Comparison of ENCODE assay signal across 13 mouse cellular contexts in the genomic region with DNA sequence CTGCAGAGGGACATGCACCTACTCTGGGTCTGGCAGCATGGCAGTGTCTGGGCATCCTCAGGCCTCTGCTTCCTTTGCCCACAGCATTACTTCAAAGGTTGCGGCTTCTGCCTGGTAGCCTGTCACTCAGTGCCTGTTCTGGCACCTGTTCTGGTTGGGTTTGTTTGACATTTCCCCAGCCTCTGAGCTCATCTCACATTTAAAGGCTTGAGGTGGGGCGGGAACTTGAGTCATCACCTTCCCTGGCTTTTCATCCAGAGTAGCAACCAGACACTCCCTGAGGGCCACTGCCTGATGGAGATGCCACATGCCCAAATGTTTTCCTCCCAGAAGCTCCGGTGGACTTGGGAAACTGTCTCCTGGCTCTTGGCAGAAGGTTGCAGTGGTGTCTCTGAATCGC. TPM values are rescaled to one million over a fixed set of nuclear protein-coding genes. Genes with fewer than 3 reads are reported as not detected.
DNase-seq lines count a peak whose midpoint lies in the region; ATAC-seq and TF ChIP-seq lines count a peak whose summit lies in the region.
"Had no signal": no experiment of that assay in that cellular context is flagged by ENCODE, and none has a peak within 500 bp of the region (broad histone marks: within the 10 kb centered on the region; RNA-seq: fewer than 3 reads in every experiment).

No protein-coding gene starts in this region.

- peak overlapping the region; percentile 52; the same call in 1 of the 2 replicates for H3K9ac ChIP-seq in midbrain, embryonic 13.5 days (replicated peaks)
- H3K9ac ChIP-seq in liver, postnatal 0 days (replicated peaks), result no peak overlapping the region
- H3K9ac ChIP-seq: kidney, embryonic 15.5 days; liver, embryonic 12.5 days had no signal

- no peak for TF ChIP-seq CTCF in olfactory bulb, adult 2 months (IDR thresholded peaks at IDR 0.05; ENCODE audit: insufficient read depth, low read depth, low read length)
- TF ChIP-seq CTCF in liver, postnatal 0 days (IDR thresholded peaks at IDR 0.05; ENCODE audit: low read depth), result no peak

- TF ChIP-seq EP300 in liver, postnatal 0 days (IDR thresholded peaks at IDR 0.05; ENCODE audit: low read depth), result no peak

- peak overlapping the region; percentile 81 for H3K4me2 ChIP-seq in midbrain, embryonic 13.5 days (replicated peaks)
- H3K4me2 ChIP-seq in liver, postnatal 0 days (ENCODE audit: low read depth, low read length), result no peak overlapping the region
- H3K4me2 ChIP-seq: kidney, embryonic 15.5 days; liver, embryonic 12.5 days had no signal

- H3K9me3 ChIP-seq in midbrain, embryonic 13.5 days, result no peaks in the 10 kb centered on the region
- H3K9me3 ChIP-seq in midbrain, embryonic 10.5 days (replicated peaks), result no peaks in the 10 kb centered on the region
- H3K9me3 ChIP-seq in liver, postnatal 0 days (ENCODE audit: low read length), result no peaks in the 10 kb centered on the region
- H3K9me3 ChIP-seq: kidney, embryonic 15.5 days; liver, embryonic 12.5 days had no signal

- ATAC-seq in midbrain, embryonic 13.5 days, result no peak
- no peak for ATAC-seq in liver, postnatal 0 days
- ATAC-seq: liver, embryonic 12.5 days had no signal

- H3K36me3 ChIP-seq in midbrain, embryonic 13.5 days, result no peaks in the 10 kb centered on the region
- peaks cover 9% of the 10 kb centered on the region for H3K36me3 ChIP-seq in midbrain, embryonic 10.5 days
- H3K36me3 ChIP-seq in liver, postnatal 0 days (replicated peaks; ENCODE audit: insufficient read depth, low read length), result no peaks in the 10 kb centered on the region
- H3K36me3 ChIP-seq: kidney, embryonic 15.5 days; liver, embryonic 12.5 days had no signal

- WGBS in midbrain, embryonic 13.5 days, result 87% methylated on average over 4 of the region's 4 CpGs
- WGBS in midbrain, embryonic 10.5 days, result 88% methylated on average over 4 of the region's 4 CpGs
- WGBS in olfactory bulb, adult 2 months, result 26% methylated on average over 4 of the region's 4 CpGs
- 82% methylated on average over 4 of the region's 4 CpGs for WGBS in liver, postnatal 0 days (ENCODE audit: insufficient replicate concordance)

- TF ChIP-seq POLR2A in olfactory bulb, adult 2 months (IDR thresholded peaks at IDR 0.05; ENCODE audit: insufficient read depth, low read depth, low read length), result no peak

- H3K27ac ChIP-seq in midbrain, embryonic 13.5 days, result no peak overlapping the region
- no peak overlapping the region for H3K27ac ChIP-seq in midbrain, embryonic 10.5 days (replicated peaks)
- peak overlapping the region; percentile 83 for H3K27ac ChIP-seq in olfactory bulb, adult 2 months (ENCODE audit: insufficient read depth, low read depth, low read length)
- H3K27ac ChIP-seq in liver, postnatal 0 days (ENCODE audit: low read depth), result no peak overlapping the region
- H3K27ac ChIP-seq: liver, embryonic 12.5 days had no signal

- peak; percentile 90 for DNase-seq in heart, adult 11 months
- no peak for DNase-seq in heart, adult 8-10 months (ENCODE audit: low spot score)
- no peak for DNase-seq in midbrain, embryonic 10.5 days (ENCODE audit: low spot score)
- DNase-seq in gastrocnemius, postnatal 25 days, result peak; percentile 81
- no peak for DNase-seq in liver, postnatal 0 days
- DNase-seq in layer of hippocampus, postnatal 14 days (ENCODE audit: low spot score in 2 of 2), result no peak
- DNase-seq: heart, postnatal 10 days; layer of hippocampus, postnatal 36 days; thymus, postnatal 14 days had no signal

- H3K4me1 ChIP-seq in midbrain, embryonic 13.5 days (replicated peaks), result peaks cover 73% of the 10 kb centered on the region
- peaks cover 66% of the 10 kb centered on the region for H3K4me1 ChIP-seq in midbrain, embryonic 10.5 days
- peaks cover 40% of the 10 kb centered on the region for H3K4me1 ChIP-seq in olfactory bulb, adult 2 months (ENCODE audit: control insufficient read depth, insufficient read depth, low read length)
- H3K4me1 ChIP-seq in liver, postnatal 0 days (ENCODE audit: insufficient read depth), result peaks cover 29% of the 10 kb centered on the region

- no peaks in the 10 kb centered on the region for H3K27me3 ChIP-seq in midbrain, embryonic 13.5 days
- no peaks in the 10 kb centered on the region for H3K27me3 ChIP-seq in midbrain, embryonic 10.5 days (ENCODE audit: low read depth, poor library complexity, severe bottlenecking)
- H3K27me3 ChIP-seq in liver, postnatal 0 days (ENCODE audit: insufficient read depth, low read length), result no peaks in the 10 kb centered on the region
- H3K27me3 ChIP-seq: kidney, embryonic 15.5 days had no signal

- H3K4me3 ChIP-seq in midbrain, embryonic 13.5 days (replicated peaks), result 0 out of 2 replicates have a peak overlapping the region, but pooled peaks have one; percentile 93
- no peak overlapping the region for H3K4me3 ChIP-seq in midbrain, embryonic 10.5 days
- peak overlapping the region; percentile 6; the same call in 1 of the 2 replicates for H3K4me3 ChIP-seq in olfactory bulb, adult 2 months (ENCODE audit: insufficient read depth, low read depth, low read length)
- H3K4me3 ChIP-seq in liver, postnatal 0 days (ENCODE audit: low read depth, low read length), result no peak overlapping the region
- H3K4me3 ChIP-seq: kidney, embryonic 15.5 days; liver, embryonic 12.5 days had no signal

RNA-seq across cellular contexts. Expression of gene Myl9, which starts 50.3 kb away (rescaled TPM):
- 10 to 100 TPM; 40.0 to 70.3 (median 65.6) TPM for total RNA-seq in heart, adult 8-10 months (2022)
- polyA plus RNA-seq in midbrain, embryonic 13.5 days (2015; fragmentation: Nextera tagmentation; extraction: Ambion mirVana), result 33.0 and 37.4 TPM in 2 replicates
- polyA plus RNA-seq in midbrain, embryonic 10.5 days (2016; fragmentation: Nextera tagmentation; extraction: Ambion mirVana), result 83.4 and 120 TPM in 2 replicates
- 10 to 100 TPM; 63.4 to 81.7 TPM for total RNA-seq in gastrocnemius, postnatal 25 days (2021)
- not detected in 2 replicates for polyA plus RNA-seq in olfactory bulb, adult 2 months (2012; ENCODE audit: insufficient read depth, insufficient read length, low replicate concordance, missing spikeins)
- 50.4 and 51.2 TPM in 2 replicates for polyA plus RNA-seq in liver, postnatal 0 days (2015; fragmentation: Nextera tagmentation; extraction: Ambion mirVana)
- 10 to 100 TPM; 22.3 to 24.9 TPM for total RNA-seq in layer of hippocampus, postnatal 14 days (2021)

Comparison
In these comparisons a context has a peak if more than half of its experiments do, and no peak if none do; other contexts are left out.
1. DNase-seq: peak in heart, adult 11 months (single experiment) and gastrocnemius, postnatal 25 days (single experiment); none in heart, adult 8-10 months (single experiment), midbrain, embryonic 10.5 days (single experiment), liver, postnatal 0 days (single experiment) and layer of hippocampus, postnatal 14 days (0 of 2).
2. H3K4me3 ChIP-seq: peak in midbrain, embryonic 13.5 days (single experiment) and olfactory bulb, adult 2 months (single experiment); none in midbrain, embryonic 10.5 days (single experiment) and liver, postnatal 0 days (single experiment).